Mouse (Mus musculus): Measurements from ENCODE around the gene Il15. TPM values are rescaled to one million over a fixed set of nuclear protein-coding genes. Genes with fewer than 3 reads are reported as not detected.

The Il15 gene
- polyA plus RNA-seq, 1 experiment from 2014 or later, result 1.1 TPM

DNA sequence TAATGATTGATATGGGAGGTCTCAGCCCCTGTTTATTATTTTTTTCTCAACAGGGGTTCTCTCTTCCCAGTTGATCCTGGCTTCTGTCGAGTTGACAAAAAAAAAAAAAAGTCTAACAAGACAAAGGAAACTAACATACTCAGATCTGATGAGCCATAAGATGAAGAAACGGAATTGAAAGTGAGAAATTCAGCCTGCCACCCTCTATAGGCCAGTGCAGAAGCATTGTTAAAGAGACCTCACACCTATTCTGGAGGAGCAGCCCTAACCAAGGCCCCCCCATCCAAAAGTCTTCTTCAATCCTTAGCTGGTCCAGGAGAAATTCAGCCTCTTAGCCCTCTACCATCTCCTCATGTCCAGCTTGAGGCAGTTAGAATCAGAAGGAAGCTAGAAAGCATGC, 20.7 kb downstream of the Il15 start:
- DNase-seq (ENCODE audit: low spot score), result no peak
- Histone ChIP-seq H3K9me3 (replicated peaks; ENCODE audit: control insufficient read depth, low read length) (no peaks in the 10 kb centered on the region), H3K27ac (ENCODE audit: low read depth, low read length) (no peak overlapping the region), H3K4me1 (ENCODE audit: control insufficient read depth, insufficient read depth, low read length) (no peaks in the 10 kb centered on the region), H3K36me3 (ENCODE audit: control insufficient read depth, insufficient read depth, low read length) (no peaks in the 10 kb centered on the region), H3K4me2 (ENCODE audit: low read length) (no peak overlapping the region), H3K4me3 (ENCODE audit: low read depth, low read length) (no peak overlapping the region), H3K27me3 (replicated peaks; ENCODE audit: control insufficient read depth, insufficient read depth, low read length) (no peaks in the 10 kb centered on the region), H3K9ac (ENCODE audit: low read length) (no peak overlapping the region)
- ATAC-seq, result no peak
- WGBS, result 43% methylated on average over 2 of the region's 2 CpGs

DNA sequence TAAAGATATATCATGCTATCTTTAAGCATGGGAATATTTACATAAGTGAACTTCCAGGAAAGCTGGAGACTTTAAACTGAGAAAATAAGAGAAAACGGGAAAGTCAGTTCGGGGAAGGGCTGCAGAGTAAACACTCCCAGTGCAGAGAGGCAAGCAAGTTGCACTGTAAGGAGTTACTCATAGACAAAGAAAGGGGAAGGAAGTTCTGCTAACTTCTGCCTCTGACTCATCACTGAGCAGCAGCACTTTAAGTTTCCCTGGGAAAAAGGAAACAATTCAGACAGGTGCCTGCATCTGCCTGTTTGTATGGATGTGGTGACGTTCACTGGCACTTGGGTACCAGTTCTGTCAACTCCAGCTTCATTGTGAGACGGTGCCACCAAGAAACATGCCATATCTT, 28.6 kb downstream of the Il15 start:
- H3K4me2 ChIP-seq (ENCODE audit: low read length), result no peak overlapping the region
- H3K27me3 ChIP-seq (replicated peaks; ENCODE audit: control insufficient read depth, insufficient read depth, low read length), result no peaks in the 10 kb centered on the region
- 92% methylated on average over 4 of the region's 4 CpGs for WGBS
- no peak for ATAC-seq
- H3K36me3 ChIP-seq (ENCODE audit: control insufficient read depth, insufficient read depth, low read length), result no peaks in the 10 kb centered on the region
- DNase-seq (ENCODE audit: low spot score), result no peak
- H3K9me3 ChIP-seq (replicated peaks; ENCODE audit: control insufficient read depth, low read length), result no peaks in the 10 kb centered on the region
- H3K4me1 ChIP-seq (ENCODE audit: control insufficient read depth, insufficient read depth, low read length), result no peaks in the 10 kb centered on the region
- no peak overlapping the region for H3K9ac ChIP-seq (ENCODE audit: low read length)
- no peak overlapping the region for H3K27ac ChIP-seq (ENCODE audit: low read depth, low read length)
- no peak overlapping the region for H3K4me3 ChIP-seq (ENCODE audit: low read depth, low read length)

DNA sequence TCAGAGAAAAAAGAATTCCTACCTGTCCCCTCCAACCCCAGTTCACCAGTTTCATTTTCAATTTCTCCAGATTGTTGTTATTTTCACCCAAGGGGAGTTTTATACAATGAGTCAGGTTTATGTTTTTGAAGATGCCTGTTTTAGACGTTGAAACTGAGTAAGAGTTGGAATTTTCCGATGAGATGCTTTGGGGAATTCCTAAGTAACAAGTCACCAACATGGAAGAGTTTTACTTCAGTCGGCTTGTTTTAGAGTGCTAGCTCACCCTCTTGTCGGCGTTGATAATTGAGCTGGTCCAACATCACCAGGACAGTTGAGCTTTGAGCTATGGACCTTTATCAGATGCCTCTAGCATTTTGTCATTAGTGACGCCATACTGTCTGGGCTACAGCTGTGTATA, 30.2 kb downstream of the Il15 start:
- no peak overlapping the region for H3K9ac ChIP-seq (ENCODE audit: low read length)
- WGBS, result 86% methylated on average over 6 of the region's 6 CpGs

DNA sequence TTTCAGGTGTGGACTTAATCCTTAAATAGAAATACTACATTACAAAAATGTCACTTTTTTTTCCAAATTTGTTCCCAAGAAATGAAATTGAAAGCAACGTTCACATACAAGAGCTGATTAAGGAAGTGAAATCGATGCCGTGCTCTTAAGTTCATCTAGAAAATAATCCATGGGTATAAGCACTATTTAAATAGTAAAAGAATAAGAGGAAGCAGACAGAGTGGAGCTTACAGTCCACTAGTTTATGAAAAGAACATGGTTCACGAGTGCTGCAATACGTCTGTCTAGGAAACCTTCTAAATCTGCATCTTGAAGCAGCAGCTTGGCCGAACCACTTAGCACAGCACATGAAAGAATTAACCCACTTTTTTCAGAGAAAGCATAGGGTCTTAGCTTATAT, 32.4 kb downstream of the Il15 start:
- DNase-seq (ENCODE audit: low spot score), result no peak
- Histone ChIP-seq H3K27me3 (replicated peaks; ENCODE audit: control insufficient read depth, insufficient read depth, low read length) (no peaks in the 10 kb centered on the region), H3K4me3 (ENCODE audit: low read depth, low read length) (no peak overlapping the region), H3K4me2 (ENCODE audit: low read length) (no peak overlapping the region), H3K9me3 (replicated peaks; ENCODE audit: control insufficient read depth, low read length) (no peaks in the 10 kb centered on the region), H3K36me3 (ENCODE audit: control insufficient read depth, insufficient read depth, low read length) (no peaks in the 10 kb centered on the region), H3K4me1 (ENCODE audit: control insufficient read depth, insufficient read depth, low read length) (no peaks in the 10 kb centered on the region), H3K9ac (ENCODE audit: low read length) (no peak overlapping the region), H3K27ac (ENCODE audit: low read depth, low read length) (no peak overlapping the region)
- 89% methylated on average over 6 of the region's 6 CpGs for WGBS
- ATAC-seq, result no peak

More for the DNA sequence above, 30.2 kb downstream of the Il15 start:
- Histone ChIP-seq H3K27me3 (replicated peaks; ENCODE audit: control insufficient read depth, insufficient read depth, low read length) (no peaks in the 10 kb centered on the region), H3K4me3 (ENCODE audit: low read depth, low read length) (no peak overlapping the region), H3K4me2 (ENCODE audit: low read length) (no peak overlapping the region), H3K4me1 (ENCODE audit: control insufficient read depth, insufficient read depth, low read length) (no peaks in the 10 kb centered on the region), H3K36me3 (ENCODE audit: control insufficient read depth, insufficient read depth, low read length) (no peaks in the 10 kb centered on the region), H3K9me3 (replicated peaks; ENCODE audit: control insufficient read depth, low read length) (no peaks in the 10 kb centered on the region), H3K27ac (ENCODE audit: low read depth, low read length) (no peak overlapping the region)
- DNase-seq (ENCODE audit: low spot score), result no peak
- no peak for ATAC-seq

DNA sequence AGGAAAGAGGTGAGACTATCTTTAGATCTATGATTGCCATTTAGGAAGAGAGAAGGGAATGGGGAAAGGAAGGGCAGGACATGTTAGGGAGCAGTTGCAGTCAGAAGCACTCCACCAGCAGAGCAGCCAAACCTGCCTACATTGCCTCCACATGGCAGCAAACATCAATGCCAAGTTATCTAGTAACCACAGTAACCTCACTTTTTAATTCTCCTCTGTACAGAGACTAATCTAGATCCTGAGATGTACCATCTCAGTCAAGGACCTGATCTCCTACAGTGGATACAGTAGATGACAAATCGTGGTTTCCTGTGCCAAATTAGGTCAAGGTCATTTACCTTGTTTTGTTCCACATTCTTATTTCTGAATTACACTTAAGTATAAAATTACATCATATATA, 42.0 kb downstream of the Il15 start:
- no peak for ATAC-seq
- 90% methylated on average over 1 of the region's 1 CpGs for WGBS
- no peaks in the 10 kb centered on the region for H3K27me3 ChIP-seq (replicated peaks; ENCODE audit: control insufficient read depth, insufficient read depth, low read length)
- no peaks in the 10 kb centered on the region for H3K4me1 ChIP-seq (ENCODE audit: control insufficient read depth, insufficient read depth, low read length)
- no peaks in the 10 kb centered on the region for H3K36me3 ChIP-seq (ENCODE audit: control insufficient read depth, insufficient read depth, low read length)
- no peaks in the 10 kb centered on the region for H3K9me3 ChIP-seq (replicated peaks; ENCODE audit: control insufficient read depth, low read length)
- no peak overlapping the region for H3K4me3 ChIP-seq (ENCODE audit: low read depth, low read length)
- H3K9ac ChIP-seq (ENCODE audit: low read length), result no peak overlapping the region
- H3K4me2 ChIP-seq (ENCODE audit: low read length), result no peak overlapping the region
- H3K27ac ChIP-seq (ENCODE audit: low read depth, low read length), result no peak overlapping the region
- no peak for DNase-seq (ENCODE audit: low spot score)

- DNase-seq (ENCODE audit: low spot score) (no peak), ATAC-seq (no peak)
- Histone ChIP-seq H3K27me3 (replicated peaks; ENCODE audit: control insufficient read depth, insufficient read depth, low read length) (no peaks in the 10 kb centered on the region), H3K4me2 (ENCODE audit: low read length) (no peak overlapping the region), H3K9me3 (replicated peaks; ENCODE audit: control insufficient read depth, low read length) (no peaks in the 10 kb centered on the region), H3K9ac (ENCODE audit: low read length) (no peak overlapping the region), H3K4me3 (ENCODE audit: low read depth, low read length) (no peak overlapping the region), H3K4me1 (ENCODE audit: control insufficient read depth, insufficient read depth, low read length) (no peaks in the 10 kb centered on the region), H3K36me3 (ENCODE audit: control insufficient read depth, insufficient read depth, low read length) (no peaks in the 10 kb centered on the region), H3K27ac (ENCODE audit: low read depth, low read length) (no peak overlapping the region)
- WGBS, result 83% methylated on average over 2 of the region's 2 CpGs
These were observed 46.9 kb downstream of the Il15 start for GRCm38 (mm10) chr8:82356091-82356490.

DNA sequence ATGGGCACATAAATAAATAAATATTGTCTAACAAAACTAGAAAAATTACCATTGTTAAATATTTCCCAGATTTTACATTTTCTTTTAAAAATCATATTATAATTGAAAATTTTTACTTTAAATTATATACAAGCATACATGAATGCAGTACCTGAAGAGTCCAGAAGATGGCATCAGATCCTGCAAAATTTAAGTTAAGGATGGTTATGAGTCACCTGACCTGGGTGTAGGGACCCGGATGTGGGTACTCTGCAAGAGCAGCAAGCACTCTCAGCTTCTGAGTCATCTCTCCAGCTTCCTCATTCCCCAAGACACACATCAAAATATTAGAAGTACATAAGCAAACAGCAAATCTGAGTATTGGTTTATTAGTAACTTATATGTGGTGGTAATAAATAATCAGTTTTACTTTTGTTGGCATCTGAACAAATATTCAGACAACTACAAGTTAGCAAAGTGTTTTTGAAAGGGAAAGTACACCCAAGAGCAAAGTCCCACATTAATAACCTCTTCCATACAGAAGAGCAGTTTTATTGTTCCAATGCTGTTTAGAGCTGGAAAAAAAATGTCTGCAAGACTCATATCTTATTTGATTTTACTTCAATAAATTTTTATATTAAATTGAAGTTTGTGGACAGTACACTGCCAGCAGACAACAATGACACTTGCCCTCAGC, 51.6 kb downstream of the Il15 start:
- Histone ChIP-seq H3K9ac (ENCODE audit: low read length) (no peak overlapping the region), H3K27ac (ENCODE audit: low read depth, low read length) (no peak overlapping the region), H3K9me3 (replicated peaks; ENCODE audit: control insufficient read depth, low read length) (no peaks in the 10 kb centered on the region), H3K4me2 (ENCODE audit: low read length) (no peak overlapping the region), H3K4me3 (ENCODE audit: low read depth, low read length) (no peak overlapping the region), H3K4me1 (ENCODE audit: control insufficient read depth, insufficient read depth, low read length) (no peaks in the 10 kb centered on the region), H3K36me3 (ENCODE audit: control insufficient read depth, insufficient read depth, low read length) (no peaks in the 10 kb centered on the region), H3K27me3 (replicated peaks; ENCODE audit: control insufficient read depth, insufficient read depth, low read length) (no peaks in the 10 kb centered on the region)
- no peak for DNase-seq (ENCODE audit: low spot score)
- no peak for ATAC-seq
- WGBS, result 66% methylated on average over 1 of the region's 1 CpGs

DNA sequence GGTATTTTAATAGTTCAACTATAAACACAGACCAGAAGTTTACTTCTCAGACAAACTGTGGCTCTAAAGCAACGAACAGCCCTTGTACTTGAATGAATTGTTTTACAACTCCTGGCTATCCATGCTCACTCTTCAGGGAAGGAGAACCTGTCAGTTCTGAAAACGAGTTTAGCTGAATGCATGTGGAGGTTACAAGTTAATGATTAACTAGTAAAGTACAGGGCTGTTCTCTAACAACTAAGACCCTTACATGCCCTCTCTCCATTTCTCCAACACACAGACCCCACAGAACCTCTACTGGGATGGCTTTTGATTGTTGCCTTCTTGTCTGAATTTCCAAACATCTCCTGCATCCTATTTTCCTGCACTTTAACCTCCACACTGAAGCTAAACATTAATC, 53.7 kb downstream of the Il15 start:
- DNase-seq (ENCODE audit: low spot score) (no peak), ATAC-seq (no peak)
- Histone ChIP-seq H3K4me2 (ENCODE audit: low read length) (no peak overlapping the region), H3K36me3 (ENCODE audit: control insufficient read depth, insufficient read depth, low read length) (no peaks in the 10 kb centered on the region), H3K4me3 (ENCODE audit: low read depth, low read length) (no peak overlapping the region), H3K9me3 (replicated peaks; ENCODE audit: control insufficient read depth, low read length) (no peaks in the 10 kb centered on the region), H3K9ac (ENCODE audit: low read length) (no peak overlapping the region), H3K4me1 (ENCODE audit: control insufficient read depth, insufficient read depth, low read length) (no peaks in the 10 kb centered on the region), H3K27ac (ENCODE audit: low read depth, low read length) (no peak overlapping the region), H3K27me3 (replicated peaks; ENCODE audit: control insufficient read depth, insufficient read depth, low read length) (no peaks in the 10 kb centered on the region)
- 63% methylated on average over 2 of the region's 2 CpGs for WGBS

DNA sequence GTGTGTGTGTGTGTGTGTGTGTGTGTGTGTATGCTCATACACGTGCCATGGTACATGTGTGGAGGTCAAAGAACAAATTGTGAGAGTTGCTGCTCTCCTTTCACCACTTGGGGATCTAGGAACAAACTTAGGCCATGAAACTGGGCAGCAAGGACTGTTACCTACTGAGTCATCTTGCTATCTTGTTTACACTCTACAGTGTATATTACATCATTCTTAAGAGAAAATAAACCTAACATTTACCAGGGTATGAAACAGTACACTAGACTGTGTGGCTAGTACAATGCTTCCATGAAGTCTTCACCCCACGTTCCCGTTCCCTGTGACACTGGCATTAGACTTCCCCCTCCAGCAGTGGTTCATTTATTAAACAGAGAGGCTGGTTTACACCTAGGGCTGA, 56.5 kb downstream of the Il15 start:
- Histone ChIP-seq H3K27me3 (replicated peaks; ENCODE audit: control insufficient read depth, insufficient read depth, low read length) (no peaks in the 10 kb centered on the region), H3K9ac (ENCODE audit: low read length) (no peak overlapping the region), H3K4me3 (ENCODE audit: low read depth, low read length) (no peak overlapping the region), H3K9me3 (replicated peaks; ENCODE audit: control insufficient read depth, low read length) (no peaks in the 10 kb centered on the region), H3K4me1 (ENCODE audit: control insufficient read depth, insufficient read depth, low read length) (no peaks in the 10 kb centered on the region), H3K4me2 (ENCODE audit: low read length) (no peak overlapping the region), H3K27ac (ENCODE audit: low read depth, low read length) (no peak overlapping the region), H3K36me3 (ENCODE audit: control insufficient read depth, insufficient read depth, low read length) (no peaks in the 10 kb centered on the region)
- WGBS, result 78% methylated on average over 3 of the region's 3 CpGs
- DNase-seq (ENCODE audit: low spot score), result no peak
- no peak for ATAC-seq

All from forebrain, embryonic 14.5 days (tissue).